Mouse (Mus musculus): Measurements from ENCODE around the gene Ppox.

The Ppox gene

DNA sequence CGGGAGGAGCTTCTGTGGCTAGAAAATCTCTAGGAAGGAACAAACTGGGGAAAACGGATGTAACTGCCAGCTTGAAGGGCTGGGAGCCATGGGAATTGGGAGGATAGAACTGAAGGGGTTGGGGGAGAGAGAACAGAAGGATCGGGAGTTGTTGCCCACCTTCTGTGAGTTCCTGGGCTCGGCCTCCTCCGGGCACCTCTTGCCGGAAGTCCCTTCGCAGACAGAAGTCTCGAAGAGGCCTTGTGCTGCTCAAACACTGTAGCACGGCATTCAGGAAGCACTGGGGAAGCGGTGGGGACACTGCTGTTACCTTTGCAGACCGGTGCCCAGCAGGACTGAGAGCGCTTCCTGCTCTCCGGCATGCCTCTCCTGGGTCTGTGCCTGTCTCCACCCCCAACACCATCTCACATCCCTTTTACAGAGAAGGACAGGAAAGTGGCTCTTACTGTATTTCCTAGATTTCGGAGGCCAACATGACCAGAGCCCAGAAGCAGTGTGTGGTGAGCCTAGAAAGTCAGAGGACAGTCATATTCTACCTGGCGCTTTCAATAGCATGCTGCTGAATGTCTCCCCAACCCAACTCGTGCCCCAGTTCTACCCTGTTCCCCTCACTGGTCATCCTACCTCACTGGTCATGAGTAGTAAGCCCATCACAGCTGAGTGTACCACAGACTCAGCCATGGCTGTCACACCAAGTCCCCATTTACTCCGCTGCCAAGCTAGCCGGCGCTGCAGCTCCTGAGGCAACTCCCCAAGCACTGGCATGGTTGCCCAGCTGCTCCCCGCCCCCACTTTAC lies 4.3 kb upstream of the Ppox start:
- DNase-seq, result peak in 1 of 2 experiments; percentile 46

DNA sequence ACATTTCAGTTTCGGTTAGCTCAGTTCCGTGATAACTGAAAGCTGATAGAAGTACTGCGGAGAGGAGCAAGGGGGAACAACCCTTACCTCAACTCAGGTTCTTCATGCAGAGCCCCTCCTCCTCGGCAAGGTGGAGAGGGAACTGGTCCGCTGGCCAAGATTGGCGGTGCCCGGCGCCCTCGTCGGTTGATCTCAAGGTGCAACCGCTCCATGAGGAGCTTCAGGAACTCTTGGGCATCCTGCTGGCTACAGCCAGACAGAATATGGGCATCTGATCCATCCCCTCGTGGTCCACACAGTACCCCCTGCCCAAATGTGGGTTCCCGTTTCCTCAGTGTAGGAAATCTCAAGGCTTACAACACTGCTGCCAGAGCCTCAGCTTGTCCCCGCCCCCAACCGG lies 3.5 kb upstream of the Ppox start:
- no peak for DNase-seq

DNA sequence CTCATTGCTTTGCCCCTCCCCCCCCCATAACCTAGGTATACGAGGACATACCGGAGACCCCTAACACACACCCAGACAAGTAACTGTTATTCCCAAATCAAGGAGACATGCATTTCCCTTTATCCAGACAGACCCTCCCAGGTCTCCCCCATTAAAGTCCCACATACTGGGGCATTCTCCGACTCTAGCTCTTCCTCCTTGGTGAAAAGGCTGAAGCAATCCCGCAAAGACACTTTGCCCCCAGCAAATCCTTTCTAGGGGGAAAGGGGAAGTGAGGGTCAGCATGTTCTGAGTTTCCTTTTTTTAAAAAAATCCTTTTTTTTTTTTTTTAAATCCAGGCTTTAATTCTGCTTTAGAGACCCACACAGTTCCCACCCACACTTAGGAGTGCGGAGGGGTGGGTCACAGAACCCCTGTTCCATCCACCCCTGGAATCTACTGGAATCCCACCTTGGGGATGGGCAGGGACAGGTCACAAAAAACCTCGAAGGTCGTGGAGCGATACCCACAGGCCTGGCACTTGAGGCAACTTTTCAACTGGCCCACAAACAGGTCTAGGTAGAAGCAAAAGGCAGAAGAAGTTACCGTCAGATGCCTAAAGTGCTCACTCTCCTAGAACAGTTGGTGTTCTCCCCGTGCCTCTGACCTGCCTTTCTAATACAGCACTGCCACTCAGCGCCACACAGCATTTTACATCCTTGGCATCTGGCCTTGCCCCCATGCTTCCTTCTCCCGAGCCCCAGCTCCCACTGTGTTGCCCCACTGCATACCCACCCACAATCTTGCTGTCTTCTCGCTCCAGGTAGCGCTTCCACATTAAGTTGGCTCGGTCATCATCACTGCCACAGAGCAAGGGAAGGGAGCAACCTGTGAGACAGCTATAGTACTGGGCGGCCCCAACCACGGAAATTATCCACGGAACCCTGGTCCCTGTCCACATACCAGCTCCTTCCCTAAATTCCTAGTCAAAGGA lies 2.5 kb upstream of the Ppox start:
- no peak for DNase-seq

DNA sequence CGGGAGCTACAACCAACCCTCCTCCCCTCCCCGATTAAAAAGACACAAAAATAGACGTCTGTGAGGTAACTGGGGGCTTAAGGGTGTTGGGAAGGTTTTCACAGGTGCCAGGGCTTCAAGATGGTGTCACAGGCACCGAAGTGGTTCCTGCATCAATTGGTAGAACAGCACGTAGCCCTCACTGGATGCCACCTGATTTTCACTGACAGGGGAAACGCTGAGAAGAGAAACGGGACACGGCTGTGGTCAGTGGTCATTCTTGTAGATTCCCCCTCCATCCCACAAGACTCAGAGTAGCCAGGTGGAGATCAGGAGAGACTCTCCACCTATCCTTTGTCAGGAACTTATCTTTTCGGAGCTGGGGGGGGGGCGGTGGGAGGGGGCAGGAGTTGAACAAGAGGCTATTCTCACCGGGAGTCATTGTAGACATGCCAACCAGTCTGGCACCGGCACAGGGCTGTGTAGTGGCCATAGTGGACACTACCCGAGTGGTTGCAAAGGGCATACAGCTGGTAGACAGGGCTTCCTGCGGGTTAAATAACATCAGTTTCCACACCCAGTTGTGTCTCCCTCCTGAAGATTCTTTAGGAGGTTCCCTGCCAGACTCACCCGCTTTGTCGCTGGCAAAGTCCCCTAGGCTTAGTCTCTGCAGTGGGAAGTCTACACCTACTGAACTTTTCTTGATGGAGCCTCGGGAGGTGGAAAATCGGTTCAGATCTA lies 1.3 kb upstream of the Ppox start:
- DNase-seq, result no peak

DNA sequence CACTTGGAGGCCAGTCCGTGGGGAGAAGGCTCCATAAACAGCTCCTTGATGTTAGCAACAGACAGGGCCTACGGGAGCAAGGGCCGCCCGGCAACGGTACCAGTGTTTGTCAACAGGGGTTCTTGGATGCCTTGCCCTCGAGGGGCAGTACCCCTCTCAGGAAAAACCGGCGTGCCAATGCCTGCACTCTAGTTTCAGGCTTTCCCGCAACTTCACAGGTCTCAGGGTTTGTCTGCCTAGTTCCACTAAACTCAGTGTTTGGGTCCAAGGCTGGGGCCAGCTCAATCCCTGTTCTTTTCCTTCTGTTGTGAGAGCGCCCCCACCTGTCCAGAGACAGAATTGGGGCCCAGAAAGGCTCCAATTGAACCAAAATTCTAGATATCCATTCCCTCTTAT lies 540 bp upstream of the Ppox start:
- DNase-seq, result peak; percentile 85 to 91

DNA sequence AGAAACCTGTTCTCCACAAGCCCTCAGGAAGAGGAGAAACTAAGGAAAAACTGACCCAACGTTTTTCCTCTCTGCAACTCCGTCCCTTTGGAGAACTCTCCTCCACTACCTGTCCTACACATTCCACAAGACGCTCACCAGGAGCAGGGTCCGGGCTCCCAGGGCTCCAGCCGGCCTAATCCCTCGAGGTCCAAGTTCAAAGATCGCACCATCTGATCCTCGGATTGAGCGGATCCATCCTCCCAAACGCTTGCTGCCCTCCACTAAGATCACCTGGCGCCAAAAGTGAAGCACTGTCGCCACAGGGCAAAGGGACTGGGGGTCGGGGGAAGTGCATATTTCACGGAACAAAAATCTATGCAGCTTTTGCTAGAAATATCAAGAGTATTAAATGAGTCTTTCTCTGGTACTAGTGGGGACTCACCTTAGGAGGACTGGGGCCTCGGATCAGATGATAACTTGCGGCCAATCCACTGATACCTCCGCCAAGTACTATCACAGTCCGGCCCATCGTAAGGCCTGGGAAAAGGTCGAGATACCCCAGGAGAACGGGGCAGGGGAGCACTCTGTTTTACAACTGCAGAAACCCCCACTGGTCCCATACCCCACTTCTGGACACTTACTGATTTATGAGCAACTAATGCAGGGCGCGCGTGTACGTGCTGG lies 603 bp downstream of the Ppox start:
- DNase-seq, result peak; percentile 55 to 77

DNA sequence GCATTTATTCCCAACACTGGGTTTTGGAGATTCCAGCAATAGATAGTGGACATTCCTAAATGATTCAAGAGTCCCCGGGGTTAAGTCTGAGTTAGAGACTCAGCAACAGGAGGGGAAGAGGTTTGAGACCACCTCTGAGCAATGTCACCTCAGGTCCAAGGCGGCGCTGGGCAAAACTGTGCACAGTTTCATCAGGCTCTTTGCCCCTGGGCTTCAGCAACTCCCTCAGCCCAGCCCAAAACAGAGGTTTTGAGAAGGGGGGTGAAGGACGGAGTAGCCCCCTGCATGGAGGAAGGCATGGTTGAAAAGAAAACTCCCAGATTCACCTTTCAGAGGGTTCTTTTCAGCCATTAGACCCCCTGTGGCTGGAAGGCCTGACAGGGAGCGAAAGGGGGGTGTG lies 1.3 kb downstream of the Ppox start:
- peak in 1 of 2 experiments; percentile 23 for DNase-seq

DNA sequence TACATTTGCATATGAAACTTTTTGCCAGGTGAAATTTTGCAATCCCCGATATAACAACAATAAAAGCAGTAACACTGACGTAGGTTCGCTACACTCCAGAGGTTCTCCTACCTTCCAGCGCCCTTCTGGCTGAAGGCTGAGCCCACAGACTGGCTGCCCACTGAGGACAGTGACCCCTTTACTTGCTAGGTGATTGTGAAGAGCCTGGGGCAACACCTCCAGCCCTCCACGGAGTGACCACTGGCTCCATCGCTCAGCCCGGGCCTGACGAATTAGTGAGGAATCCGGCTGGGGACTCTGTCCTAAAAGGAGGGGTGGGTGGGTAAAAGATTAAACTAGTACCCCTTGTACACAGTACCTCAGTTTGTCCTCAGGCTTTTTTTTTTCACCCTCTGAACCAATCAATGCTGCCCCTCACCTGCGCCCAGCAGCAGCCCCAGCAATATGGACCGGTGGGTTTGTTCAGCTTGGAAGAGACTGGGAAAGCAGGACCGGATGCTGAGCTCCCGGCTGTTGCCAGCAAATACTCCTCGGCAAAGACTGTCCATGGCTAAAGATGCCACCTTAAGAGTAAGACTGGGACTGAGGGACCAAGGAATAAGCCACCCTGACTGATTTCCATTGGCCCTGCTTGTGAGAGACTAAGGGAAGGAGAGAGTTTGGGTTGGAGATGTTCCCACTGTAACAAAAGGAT lies 1.8 kb downstream of the Ppox start:
- no peak for DNase-seq

DNA sequence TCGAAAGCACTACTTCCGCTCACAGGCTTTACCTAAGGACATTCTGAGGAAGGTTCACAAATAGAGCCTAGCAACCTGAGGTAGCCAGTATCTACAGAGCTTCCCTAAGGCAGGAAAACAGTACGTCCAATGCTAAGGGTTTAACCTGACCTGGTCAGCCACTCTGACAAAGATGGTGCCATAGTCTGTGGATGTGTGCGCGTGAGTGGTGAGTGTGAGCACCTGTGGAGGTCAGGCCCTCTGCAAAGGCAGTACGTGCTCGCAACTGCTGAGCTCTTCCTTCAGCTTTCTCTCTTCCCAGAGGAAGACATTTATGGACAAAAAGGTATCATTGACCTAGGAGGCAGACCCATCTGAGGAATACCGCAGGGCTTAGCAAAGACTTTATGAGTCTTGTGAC lies 2.5 kb downstream of the Ppox start:
- DNase-seq, result no peak

DNA sequence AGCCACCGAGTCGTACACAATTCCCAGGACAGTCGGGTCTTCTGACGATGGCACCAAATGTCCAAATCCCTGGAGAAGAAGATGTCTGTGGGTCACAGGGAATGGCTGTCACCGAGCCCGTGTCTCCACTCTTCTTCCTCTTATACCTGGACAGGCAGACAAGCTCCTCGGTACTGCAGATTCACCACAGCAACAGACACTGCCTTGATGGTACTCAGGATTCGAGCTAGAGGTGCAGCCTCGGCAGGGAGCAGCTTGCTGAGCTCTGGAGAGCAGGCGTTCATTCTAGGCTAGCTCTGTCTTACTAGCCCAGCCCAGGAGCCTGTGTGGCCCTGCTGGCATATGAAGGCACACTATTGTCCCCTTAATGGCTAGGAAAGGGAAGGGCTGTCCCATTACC lies 3.2 kb downstream of the Ppox start:
- DNase-seq, result no peak

DNA sequence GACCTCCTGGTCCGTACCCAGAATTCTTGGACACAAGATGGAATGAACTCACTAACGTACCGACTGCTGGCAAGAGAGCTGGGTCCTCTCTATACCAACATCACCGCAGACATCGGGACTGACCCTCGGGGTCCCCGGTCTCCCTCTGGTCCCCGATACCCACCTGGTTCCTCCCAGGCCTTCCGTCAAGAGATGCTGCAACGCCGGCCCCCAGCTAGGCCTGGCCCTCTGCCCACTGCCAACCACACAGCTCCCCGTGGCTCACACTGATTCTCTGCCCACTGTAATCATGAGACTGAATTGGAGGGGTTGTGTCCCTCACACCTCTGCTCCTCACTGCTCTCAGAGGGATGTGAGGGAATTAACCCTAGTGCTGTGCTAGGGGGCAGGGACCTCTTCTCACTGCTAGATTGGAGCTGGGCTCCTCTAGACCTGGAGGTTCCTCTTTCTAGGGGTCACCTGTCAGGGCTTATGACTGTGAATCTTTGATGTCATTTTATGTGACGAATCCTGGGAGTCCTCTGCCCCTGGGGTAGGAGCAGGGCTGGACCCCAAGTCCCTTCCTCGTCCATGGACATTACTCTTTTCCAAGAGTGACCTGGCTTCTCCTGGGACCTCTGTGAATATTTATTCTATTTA lies 4.8 kb downstream of the Ppox start:
- peak in 1 of 2 experiments; percentile 33 for DNase-seq

DNA sequence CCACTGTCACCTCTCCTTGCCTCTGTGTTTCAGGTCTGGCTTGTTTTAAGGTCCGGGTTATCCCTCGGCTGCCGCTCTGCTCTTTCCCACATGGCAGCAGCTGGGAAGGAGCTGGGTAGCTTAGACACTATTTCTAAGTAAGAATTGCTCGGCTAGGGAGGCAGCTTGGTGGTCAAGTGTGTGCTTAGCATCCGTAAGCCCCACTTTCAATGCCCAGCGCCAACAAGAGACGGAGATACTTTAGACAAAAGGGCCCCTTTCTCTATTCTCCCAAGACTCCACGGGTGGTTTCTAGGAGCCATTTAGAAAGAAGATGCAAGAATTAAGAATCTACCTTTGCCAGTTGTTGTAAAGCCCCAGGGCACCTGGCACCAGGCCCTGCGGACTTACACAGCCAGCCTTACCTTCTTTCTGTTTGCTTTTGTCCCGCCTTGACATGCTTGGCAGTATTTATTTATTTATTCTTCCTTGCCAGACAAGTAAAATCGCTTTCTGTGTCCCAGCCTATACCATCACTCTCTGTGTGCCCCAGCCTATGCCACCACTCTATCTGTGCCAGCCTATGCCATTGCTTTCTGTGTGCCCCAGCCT lies 5.7 kb downstream of the Ppox start:
- peak in 1 of 2 experiments; percentile 33 for DNase-seq

DNA sequence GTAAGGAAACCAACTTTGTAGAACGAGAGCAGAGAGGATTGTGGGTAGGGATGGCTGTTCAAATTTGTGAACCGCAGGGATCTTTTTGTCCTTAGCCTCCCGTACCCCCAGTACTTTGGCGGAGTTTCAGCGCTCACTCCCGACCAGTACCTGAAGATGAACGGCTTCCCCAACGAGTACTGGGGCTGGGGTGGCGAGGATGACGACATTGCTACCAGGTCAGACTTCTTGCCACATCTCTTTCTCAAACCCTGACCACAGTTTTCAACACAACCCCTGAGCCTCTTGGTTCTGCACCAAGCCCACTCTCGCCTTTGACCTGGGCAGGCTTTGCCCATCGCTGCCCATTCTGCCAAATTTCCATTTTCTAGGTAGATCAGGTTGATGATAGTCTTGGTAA lies 6.8 kb downstream of the Ppox start:
- peak in 1 of 2 experiments; percentile 28 for DNase-seq

DNA sequence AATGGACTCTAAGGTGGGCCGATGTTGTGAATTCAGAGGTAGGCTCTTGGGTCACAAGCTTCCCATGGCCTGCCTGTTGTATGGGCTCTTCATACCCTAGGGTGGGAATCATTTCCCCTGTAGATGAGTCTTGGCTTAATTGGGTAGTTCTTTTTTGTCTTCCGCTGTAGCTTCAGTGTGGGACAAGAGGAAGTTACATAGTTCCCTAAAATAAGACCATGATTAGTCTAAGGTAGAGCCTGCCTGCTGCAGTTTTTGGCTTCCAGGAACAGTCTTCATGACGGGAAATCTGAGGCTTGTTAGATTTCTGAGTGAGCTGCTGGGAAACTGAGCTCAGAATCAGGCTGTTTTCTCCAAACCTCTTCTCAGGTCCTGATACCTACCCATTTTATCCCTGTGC lies 8.9 kb downstream of the Ppox start:
- no peak for DNase-seq

DNA sequence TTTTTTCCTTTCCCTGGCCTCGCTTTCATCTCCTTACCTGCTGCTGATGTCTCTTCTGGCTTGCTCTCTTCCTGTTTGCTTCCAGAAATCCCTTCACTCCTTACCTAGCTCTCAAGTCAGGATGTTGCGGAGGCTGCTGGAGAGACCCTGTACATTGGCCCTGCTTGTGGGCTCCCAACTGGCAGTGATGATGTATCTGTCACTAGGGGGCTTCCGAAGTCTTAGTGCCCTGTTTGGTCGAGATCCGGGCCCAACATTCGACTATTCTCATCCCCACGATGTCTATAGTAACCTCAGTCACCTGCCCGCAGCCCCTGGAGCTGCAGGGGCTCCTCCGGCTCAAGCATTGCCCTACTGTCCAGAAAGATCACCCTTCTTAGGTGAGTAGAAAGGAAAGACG lies 9.4 kb downstream of the Ppox start:
- DNase-seq, result peak in 1 of 2 experiments; percentile 28

DNA sequence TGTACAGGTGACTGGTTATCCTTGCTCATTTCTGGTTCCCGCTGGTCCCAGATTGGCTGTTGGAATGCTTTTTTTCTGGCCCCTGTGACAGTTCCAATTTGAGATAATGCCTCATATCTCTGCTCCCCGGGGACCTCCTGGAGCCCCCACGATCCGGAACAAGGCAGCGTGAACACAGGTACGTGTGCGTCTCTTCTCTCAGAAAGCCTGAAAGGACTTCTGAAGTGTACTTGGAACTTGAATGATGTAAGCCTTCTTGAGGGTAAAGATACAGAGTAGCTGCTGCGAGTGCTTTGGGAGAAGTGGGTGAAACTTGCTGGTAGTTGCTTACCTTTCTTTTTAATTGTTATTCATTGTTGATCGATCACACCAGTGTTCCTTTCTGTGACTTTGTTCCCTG lies 9.8 kb downstream of the Ppox start:
- DNase-seq, result peak in 1 of 2 experiments; percentile 32

DNA sequence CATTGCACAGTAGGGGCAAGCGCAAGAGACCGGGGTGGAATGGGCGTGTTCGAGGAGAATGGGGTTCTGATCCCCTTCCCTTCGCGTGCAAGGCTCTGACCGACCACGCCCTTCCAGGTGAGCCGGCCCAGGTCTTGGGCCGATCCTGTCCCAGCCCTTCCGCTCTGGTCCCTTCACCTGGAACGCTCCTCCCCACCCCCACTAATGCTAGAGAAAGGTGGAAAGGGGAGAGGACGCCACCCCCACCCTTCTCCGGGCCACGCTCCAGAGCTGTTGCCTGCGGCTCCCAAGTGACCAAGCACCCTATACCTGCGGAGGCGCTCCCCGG lies 10.4 kb downstream of the Ppox start:
- DNase-seq, result peak; percentile 77 to 91

DNA sequence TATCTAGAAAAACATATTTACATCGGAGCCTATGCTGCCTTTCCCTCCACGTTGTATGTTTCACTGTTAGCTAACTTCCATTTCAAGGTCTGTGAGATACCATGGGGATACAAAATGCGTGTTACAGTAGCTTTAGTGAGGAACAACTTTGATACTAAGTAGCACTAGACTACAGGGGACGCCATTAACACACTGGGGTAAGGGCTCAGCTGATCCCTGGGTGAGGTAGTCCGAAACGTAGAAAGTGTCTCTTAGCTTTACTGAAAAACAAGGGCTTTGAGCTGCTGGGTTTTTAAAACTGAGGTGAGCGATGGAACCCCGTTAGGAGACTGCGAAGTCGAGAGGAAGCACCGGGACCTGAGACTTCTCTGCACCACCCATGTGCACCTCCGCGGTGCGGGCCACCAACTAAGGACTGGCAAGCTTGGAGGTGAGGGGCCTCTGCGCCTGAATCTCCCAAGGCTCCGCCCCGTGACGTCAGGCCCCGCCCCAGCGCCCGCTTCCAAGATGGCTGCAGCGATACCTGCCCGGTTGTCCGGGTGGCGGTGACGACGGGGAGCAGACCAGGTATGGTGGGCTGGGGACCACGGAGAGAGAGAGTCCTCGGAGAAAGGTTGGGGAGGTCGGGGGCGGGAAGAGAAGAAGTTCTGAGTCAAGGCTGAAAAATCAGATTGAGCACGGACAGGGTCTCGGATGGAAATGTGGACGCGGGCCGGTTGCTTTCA lies 11.0 kb downstream of the Ppox start, which contains the start of gene B4galt3:
Gene B4galt3, plus strand, starts transcription at position 481 of the 725 bp plus-strand sequence.
- DNase-seq, result peak; percentile 97 to 98

DNA sequence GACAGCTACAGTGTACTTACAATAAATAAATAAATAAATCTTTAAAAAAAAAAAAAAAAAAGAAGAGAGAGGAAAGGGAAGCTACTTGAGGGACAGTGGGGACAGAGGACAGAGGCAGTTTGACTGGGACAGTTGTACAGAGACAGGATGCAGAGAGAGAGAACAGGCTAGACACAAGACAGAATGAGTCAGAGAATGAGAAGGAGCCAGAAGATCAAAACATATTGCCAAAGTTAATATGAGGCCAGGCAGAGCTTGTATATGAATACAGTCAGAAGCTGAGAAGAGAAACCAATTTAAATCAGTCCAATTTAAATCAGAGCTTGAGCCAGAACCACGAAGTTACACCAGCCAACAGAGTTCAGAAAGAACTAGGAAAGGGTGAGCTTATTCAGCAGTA lies 12.6 kb downstream of the Ppox start:
- no peak for DNase-seq
